Mouse (Mus musculus): ENCODE results near the gene Slc20a1.

- TF ChIP-seq CTCF (IDR thresholded peaks at IDR 0.05) (no peak), EP300 (IDR thresholded peaks at IDR 0.05) (no peak)
These were observed 29.1 kb downstream of the Slc20a1 start for GRCm38 (mm10) chr2:129227709-129228108.
